Mouse (Mus musculus): ENCODE results near the gene Clpb.
A peak's percentile ranks its signal among the peaks of the same experiment; 100 is the strongest.

The Clpb gene

DNA sequence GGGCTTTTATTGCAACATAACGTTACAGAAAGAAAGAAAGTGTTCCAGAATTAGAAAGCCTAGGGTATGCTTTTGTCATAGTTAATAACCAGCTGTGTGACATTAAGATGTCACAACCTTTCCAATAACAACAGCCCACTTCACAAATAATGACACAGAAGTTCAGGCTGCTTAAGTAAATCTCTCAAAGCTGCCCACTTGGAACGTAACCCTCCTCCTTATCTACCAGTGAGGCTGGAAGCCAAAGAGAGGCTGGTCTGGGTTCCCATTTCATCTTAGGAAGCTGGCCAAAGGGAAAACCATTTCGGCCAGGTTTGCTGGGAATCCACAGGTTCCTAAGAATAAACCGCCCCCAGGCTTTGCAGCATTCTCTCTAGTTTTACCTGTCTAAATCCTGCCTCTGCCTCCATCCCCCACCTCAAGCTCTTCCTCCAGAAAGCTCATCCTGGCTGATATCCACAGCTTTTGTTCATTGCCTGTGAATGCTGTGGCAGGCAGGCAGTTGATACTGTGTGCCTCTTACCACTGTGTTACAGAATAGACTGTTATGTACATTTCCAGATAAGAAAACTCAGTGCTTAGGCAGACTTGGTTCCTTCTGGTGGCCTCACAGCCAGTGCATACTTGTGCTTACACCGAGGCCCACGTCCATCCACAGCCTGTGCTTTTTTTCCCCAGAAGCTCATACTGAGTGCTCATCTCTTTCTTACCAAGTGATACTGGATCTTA is 12.8 kb downstream of the Clpb start:
- no peak for DNase-seq (ENCODE audit: low read depth, low spot score)

DNA sequence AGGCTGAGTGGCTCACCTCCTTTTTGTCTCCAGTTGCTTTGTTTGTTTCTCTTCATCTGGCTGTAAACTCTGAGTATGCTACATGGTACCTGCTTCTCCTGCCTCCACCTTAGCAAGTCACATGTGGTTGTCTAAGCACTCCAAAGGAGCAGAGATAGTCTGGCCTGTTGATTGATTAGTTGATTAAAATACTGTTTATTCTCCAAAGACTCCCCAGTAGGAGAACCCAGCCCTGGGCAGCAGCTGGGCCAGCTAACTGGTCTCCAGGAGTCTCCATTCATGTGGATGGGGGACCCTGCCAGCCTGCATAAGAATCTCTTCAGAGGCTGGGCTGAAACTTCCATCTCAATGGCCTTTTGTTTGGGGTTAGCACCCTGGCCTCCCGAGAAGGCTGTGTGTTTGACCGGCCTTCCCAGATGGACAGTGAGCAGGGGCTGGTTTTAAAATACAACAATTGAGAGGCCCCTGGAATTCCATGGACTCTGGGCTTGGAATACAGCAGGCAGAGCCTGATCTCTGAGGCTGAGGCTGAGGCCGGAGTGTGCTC is 13.4 kb downstream of the Clpb start:
- no peak for DNase-seq (ENCODE audit: low read depth, low spot score)

DNA sequence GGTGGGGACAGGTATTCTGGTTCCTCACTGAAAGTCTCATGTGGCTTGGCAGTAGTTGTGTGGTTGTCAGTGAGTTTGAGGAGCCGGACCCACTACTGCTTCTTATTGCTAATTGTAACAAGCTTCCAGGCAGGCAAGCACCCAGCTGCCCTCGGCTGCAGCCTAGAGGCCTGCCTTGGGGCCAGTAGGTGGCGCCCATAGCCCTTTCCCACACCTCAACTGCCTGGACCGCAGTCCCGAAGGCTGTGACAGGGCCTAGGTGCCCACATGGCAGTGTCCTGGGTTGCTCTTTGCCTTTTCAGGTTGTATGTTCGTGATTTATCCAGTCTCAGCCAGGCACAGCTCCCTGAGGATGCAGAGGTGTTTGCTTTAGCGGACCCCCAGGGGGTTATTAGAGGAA is 16.2 kb downstream of the Clpb start:
- DNase-seq (ENCODE audit: low read depth, low spot score), result peak; percentile 57

DNA sequence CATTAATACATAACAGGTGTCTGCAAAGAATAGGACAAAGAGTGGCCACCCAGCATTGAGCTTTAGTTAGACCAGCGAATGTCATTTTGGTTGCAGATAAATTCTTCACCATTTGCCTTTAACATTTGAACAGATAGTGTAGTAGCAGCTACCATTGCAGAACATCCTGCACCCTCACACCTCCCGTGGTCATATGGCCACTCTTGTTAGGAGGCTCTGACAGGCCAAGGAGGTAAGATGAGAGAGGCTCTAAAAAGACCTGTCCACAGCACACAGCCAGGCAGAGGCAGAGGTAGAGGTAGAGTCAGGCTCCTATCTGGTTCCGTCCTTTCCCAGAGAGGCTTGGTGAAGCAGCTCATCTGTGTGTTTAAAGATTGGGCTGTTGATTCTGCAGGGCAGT is 17.5 kb downstream of the Clpb start:
- no peak for DNase-seq (ENCODE audit: low read depth, low spot score)

DNA sequence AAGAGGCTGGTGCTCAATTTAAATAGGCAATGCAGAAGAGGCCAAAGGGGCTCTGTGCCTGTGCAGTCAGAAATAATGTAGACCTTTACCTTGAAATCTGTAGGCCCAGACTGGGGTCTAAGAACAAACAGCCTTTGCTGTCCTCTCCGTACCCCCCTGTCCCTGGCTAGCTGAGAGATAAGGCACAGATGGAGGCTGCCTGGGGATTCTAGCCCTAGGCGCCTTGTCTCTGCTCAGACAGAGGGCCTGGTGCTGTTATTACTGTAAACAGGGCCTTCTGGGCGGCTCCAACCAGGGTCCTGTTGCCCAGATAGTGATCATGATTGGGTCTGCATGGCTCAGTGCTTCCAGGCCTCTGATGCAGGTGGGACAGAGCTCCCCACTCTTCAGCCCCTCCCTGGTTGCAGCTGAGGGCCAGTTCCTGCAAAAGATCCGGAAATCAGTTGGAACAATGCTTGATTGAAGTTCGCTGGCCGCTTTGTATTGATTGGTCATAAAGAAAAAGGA is 18.2 kb downstream of the Clpb start:
- DNase-seq (ENCODE audit: low read depth, low spot score), result no peak

DNA sequence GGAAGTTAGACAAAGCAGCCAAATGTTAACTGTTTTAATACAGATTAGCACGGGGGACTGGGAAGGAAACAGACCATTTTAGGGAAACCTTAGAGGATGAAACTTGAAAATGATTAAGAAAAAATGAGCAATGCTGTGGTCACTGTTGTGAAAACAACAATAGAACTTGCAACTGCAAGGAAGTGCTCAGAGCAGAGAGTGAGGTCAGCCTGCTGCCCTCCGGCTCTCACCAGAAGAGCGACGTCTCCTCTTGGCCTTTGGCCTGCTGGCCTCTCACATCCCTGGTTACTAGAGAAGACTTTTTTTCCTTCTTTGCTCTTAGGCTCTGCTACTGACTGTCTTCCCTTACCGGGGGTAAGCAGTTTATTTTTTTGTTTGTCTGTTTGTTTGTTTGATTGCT is 19.5 kb downstream of the Clpb start:
- no peak for DNase-seq (ENCODE audit: low read depth, low spot score)

DNA sequence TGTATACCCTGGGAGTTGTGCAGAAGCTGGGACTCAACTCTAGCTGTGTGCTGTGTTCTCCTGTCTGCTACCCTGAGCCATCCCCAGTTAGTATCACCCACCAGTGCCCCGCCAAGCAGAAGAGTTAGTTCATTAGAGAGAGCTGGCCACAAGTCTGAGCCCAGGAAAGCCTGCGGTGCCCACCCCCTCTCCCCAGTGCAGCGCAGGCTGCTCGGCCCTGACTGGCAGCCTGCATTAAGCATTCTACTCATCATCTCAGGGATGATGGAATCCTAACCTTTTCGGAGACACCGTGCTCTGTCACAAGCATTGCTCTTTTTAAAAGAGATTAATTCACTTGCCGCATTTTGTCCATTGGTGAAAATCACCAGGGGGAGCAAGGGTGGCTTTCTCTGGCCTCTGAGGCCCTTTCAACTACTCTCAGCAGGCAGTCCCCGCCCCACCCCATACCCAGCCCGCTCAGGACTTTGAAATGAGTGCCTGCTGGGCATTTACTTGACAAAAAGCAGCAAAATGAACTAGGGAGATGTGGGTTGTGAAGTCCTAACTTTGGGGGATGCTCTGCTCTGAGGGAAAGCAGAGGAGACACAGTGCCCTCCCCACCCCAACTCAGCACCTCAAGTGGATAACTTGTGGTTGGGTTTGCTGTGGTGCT is 20.7 kb downstream of the Clpb start:
- no peak for DNase-seq (ENCODE audit: low read depth, low spot score)

DNA sequence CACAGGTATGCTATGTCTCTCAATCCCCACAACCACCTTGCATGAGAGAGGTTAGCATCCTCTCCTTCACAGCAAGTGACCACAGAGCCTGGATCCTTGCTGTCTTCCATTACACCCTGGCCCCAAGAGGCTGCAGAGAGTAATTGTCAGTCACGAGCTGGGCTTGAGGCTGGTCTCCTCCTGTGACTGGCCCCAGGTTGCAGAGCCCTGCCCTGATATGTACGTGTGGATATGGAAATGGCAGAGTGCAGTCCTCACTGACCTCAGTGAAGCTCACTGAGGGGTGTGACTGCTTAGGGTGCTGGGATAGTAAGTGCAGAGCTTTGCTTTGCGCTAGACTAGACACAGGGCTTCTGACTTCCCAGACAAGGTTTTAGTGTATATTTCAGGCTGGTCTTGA is 21.2 kb downstream of the Clpb start:
- no peak for DNase-seq (ENCODE audit: low read depth, low spot score)

DNA sequence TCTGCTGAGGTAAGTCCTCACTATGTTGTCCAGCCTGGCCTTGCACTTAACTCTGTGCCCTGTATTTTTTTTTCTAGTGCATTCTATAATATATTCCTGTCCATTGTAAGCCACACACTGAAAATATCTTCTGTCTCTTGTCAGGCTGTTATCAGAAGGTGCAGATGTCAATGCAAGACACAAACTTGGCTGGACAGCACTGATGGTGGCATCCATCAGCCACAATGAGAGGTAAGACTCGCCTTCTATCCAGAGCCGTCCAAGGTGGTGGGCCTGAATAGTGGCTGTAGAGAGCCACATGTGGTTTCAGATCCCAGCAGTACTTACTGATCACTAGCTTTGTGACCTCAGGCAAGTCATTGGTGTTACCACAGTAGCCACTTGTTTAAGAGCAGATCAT is 23.7 kb downstream of the Clpb start:
- DNase-seq (ENCODE audit: low read depth, low spot score), result no peak

DNA sequence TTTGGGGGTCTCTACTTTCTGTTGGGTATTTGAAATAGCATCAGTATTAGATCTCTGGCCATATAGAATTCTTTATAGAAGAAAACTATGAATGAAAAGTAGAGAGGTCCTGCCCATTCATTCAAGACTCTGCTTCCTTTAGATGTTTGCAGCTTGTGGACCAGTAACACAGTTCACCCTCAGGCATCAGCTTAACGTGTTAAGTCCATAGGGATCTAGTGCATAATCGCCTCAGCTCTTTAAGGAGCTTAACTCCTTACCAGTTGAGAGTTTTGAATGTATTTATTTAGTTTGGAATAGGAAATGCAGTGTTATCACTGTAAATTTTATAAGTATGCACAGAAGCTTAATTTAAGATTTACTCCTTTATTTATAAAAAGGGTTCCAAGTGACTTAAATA is 27.0 kb downstream of the Clpb start:
- DNase-seq (ENCODE audit: low read depth, low spot score), result no peak

DNA sequence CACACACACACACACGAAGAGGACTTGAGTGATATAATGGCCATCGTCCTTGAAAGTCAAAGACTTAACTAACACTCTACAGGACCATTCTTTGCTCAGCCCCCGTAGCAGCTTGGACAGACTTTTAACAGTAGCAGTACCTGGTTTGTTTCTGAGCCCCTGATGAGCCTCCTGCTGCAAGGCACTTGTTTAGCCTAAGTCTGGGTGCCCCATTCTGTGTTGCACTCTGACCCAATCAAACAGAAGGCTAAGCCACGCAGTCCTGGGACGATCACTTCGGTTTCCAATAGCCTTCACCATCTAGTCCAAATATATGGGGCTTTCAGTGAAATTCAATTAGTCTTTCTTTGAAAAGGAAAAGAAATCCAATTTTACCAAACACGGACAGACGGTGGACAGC is 28.4 kb downstream of the Clpb start:
- DNase-seq (ENCODE audit: low read depth, low spot score), result no peak

DNA sequence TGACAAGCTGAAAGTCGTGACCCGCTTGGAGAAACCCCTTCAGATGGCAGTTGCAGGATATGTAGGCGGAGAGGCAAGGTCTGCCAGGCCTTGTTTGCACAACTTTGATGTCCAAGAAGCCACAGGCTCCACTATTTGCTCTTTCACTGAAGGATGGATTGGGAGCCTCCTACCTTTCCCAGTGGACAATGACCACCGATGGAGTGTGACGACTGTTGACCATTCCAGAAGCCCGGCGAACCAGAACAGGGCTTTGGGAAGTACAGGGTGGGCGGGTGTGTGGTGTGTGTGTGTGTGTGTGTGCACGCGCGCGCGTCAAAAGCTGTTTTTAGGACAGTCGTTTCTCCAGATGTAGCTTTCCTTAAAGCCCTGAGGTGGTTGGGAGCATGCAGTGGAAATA is 29.0 kb downstream of the Clpb start:
- DNase-seq (ENCODE audit: low read depth, low spot score), result no peak

DNA sequence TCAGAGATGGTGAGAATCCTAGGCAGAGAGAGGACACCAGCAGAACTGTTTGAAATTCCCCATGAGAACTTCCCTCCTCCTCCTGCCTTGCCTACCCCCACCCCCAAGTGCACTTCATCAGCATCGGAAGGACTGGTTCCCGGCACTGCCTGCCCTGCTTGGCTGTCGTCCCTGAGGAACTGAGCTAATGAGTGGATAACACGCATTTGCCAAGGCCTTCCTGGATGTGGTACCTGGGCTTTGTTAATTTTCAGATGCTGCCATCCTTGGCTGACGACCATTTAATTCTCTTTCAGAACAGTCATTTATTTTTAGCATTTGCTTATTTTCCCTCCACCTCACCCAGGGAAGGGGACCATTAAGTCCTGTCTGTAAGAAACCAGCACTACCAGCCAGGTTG is 32.0 kb downstream of the Clpb start:
- DNase-seq (ENCODE audit: low read depth, low spot score), result no peak

DNA sequence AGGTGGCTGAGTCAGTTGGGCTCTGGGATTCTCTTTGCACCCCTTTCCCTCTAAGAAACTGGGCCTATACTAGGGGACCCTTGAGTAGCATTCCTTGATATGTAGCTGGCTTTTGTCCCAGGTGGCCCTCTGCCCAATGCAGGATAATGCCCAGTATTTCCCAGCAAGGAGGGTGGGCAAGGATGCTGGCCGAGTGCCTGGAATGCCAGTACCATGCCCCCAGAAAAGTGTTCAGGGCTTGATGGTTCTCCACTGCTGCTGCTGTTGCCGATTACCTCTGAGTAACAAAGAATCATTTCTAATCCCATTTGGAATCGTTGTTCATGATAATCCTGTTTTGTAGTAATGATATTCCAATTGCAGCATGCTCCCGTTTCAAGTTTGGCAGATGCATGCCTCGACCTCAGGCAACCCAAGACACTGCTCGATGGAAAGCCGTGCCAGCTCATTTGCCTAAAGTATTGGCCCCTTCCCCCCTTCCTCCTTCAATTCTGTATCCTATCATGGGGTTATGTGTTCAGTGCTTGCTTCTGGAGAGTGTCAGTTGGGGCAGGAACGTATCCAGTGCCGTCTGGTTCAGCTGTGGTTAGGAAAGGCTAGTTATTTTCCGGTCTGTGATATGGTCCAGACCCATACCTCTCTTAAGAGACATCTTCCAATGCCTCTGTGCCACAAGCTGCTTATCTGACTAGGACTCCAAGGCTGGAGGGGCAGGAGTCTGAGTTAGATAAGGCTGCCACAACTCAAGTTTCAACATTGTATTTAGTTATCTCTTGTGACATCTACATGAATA is 33.7 kb downstream of the Clpb start:
- no peak for DNase-seq (ENCODE audit: low read depth, low spot score)

DNA sequence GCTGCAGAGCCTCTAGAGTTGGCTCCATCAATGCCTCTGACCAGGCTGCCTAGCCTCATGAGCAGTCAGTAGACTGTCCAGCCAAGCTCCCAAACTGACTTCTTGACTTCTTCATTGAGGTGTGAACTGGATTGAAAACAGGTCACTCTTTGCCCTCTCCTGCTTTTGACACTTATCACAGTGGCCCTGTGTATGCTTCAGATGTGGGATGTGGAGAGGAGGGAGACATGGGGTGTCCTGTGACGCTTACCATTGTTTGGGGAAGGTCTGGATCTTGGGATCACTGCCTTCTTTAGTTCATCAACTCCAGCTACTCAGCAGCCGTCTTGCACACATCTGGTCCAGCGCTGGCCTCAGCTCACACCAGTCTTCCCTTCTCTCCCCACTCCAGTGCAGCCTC is 36.9 kb downstream of the Clpb start:
- no peak for DNase-seq (ENCODE audit: low read depth, low spot score)

DNA sequence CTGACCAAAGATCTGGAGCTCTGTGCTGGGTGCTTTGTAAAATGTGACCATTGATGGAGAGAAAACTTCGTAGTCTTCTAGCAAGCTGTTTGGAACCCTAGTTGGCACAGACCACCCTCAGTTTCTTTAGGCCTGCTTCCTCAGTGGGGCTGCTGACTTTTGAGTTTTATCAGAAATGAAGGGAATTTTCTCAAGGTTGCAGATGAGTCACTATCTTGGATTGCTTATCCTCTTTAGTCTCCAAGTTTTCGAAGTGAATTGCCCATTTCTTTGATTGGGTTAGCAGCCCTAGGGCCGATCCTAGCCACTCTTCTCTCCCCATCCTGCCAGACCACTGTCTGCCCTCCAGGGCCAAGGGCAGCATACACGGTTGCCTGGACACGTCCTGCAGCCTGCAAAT is 39.3 kb downstream of the Clpb start:
- DNase-seq (ENCODE audit: low read depth, low spot score), result no peak

DNA sequence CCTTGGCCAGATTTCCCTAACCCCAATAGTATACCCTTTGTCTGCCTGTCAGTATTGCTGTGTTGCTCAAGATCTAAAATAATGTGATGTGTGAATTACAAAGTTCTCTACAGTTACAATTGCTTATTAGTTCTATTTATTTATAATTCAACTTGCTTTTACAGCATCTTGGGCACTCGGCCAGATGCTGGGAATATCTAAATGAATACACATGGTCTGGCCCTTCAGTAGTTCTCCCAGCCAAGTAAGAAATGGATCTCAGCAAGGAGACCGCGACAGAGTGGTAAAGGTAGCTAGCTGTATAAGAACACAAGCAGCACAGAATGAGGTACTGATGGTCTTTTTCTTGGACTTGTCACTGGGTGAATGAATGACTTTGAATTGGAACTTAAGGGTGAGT is 46.2 kb downstream of the Clpb start:
- DNase-seq (ENCODE audit: low read depth, low spot score), result no peak

DNA sequence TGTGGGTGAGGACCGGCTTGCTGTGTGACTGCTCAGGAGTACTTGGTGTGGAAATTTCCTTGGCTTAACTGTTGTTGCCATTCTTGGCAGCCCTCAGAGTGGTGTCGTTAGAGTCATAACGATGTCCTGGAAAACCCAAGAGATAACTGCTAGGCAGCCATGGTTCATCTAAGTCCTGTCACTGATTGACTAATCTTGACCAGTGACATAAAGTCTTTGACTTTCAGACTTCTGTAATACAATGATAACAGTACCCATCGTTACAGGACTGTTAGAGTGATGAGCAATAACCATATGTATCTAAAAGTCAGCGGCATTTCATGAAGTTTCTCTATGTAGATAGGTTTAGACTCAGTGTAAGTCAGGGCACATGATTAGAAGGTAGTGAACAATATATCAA is 46.8 kb downstream of the Clpb start:
- no peak for DNase-seq (ENCODE audit: low read depth, low spot score)

DNA sequence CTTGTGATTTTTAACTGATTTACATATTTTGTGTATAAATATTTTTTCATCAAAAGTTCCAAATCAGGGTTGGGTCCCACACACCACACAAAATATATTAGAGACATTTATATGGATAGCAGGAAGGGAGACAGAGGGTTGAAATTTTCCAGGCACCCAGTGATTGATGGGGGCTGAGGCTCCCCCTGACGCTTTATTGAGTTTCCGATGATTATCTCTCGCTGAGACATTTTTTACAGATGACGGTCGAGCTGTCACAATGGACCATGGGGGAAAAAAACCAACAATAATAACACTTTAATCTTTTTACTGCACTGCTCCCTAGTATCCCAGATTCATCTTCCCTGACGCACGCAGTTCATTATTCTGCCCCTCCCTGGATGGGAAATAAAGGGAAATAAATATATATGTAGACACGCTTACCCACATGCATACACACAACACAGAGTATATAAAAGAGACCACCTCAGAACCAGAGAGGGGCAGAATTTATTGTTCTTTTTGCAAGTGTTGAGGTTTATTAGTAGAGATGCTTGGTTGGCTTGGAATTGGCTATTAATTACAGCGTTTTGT is 50.5 kb downstream of the Clpb start:
- DNase-seq (ENCODE audit: low read depth, low spot score), result no peak

DNA sequence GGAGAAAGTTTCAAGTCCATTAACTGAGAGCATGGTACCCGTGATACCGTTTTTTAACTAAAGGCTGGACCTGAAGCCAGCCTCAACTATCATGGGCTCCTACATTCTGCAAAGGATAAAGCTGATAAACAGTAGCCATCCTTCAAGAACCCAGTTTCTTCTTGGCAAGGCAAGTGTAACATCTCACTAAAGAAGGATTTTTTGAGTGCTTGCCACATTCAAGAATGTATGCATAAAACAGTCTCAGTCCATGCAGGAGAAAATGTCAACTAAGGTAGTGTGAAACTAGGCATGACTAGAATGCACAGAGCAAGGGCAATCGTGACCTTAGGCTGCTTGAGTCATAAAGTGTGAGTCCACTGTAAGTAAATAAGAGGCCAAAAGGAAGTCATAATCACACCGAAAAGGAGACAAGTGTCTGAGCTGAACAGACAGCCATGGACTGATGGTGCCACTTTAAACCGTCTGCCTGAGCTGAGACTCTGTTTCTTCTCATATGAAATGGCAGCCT is 51.7 kb downstream of the Clpb start:
- no peak for DNase-seq (ENCODE audit: low read depth, low spot score)

DNA sequence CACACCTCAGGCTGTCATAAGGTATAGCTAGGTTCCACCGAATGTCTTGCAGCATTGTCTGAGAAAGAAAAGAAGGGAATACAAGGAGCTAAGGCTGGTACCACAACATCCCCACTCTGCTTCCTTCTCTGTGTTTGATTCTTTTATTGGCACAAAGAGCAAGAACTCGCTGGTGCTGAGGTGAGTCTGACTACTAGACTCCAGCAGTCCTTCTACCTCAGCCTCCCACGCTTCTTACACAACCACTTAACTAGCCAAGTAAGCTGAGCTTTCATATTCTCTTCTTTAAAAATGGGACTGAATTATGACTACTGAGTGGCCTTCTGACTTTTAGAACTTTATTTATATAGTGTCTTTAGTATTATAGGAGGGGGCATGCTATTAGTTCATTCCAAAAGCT is 56.9 kb downstream of the Clpb start:
- no peak for DNase-seq (ENCODE audit: low read depth, low spot score)

DNA sequence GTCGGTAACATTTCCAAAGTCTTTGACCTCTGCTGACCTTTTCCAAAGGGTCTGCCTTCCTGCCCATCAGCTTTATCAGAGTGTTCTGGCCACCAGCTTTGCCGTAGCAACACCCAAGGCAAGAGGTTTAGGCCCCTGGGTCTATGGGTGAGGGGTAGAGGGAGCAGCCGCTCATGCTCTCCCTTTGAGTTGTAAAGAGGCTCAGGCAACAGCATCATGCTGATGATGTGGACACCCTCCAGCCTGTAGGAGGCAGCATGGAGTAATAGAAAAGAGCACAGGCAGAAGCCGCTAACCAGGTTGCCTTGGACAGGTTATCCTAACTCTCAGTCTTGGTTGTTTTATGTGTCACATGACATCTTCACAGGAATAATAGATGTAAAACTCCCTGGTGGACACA is 61.6 kb downstream of the Clpb start:
- DNase-seq (ENCODE audit: low read depth, low spot score), result no peak

All from forelimb bud, embryonic 11.5 days (tissue).